Mouse (Mus musculus) MEL (cell line): ENCODE results near the gene Calhm2. TPM values are rescaled to one million over a fixed set of nuclear protein-coding genes. Genes with fewer than 3 reads are reported as not detected.
A peak's percentile ranks its signal among the peaks of the same experiment; 100 is the strongest.

Experiments used
- DNase-seq: peaks from one replicate; pipeline ENCODE4 v3.0.0; 2011; ENCODE audit warnings: low read depth, low spot score
- H3K27ac ChIP-seq: 2 replicates; pipeline ENCODE4 v1.5.1; 2012; ENCODE audit warnings: low read depth, mild to moderate bottlenecking, control low read depth, low read length, moderate library complexity; ENCODE audit not compliant: control insufficient read depth
- H3K27me3 ChIP-seq, 2 experiments: fragments of 150-350 bp in 1 of 2; sonication (generic) in 1 of 2; 2 replicates each; pipeline ENCODE4 v1.6.1; 2012; ENCODE audit warnings: low read length in 2 of 2, mild to moderate bottlenecking in 2 of 2, improper control_type of control experiment in 1 of 2, moderate library complexity in 1 of 2; ENCODE audit not compliant: insufficient read depth in 2 of 2, control insufficient read depth in 1 of 2
- H3K36me3 ChIP-seq, 2 experiments: 2 replicates each; pipeline ENCODE4 v1.6.1; 2012 to 2014; ENCODE audit warnings: low read length in 2 of 2, improper control_type of control experiment in 1 of 2, inconsistent platforms in 1 of 2, mild to moderate bottlenecking in 1 of 2; ENCODE audit not compliant: insufficient read depth in 2 of 2, control insufficient read depth in 1 of 2
- H3K4me1 ChIP-seq, 2 experiments: fragments of 150-350 bp in 1 of 2; sonication (generic) in 1 of 2; 2 replicates each; pipeline ENCODE4 v1.6.1; 2012; ENCODE audit warnings: low read length in 2 of 2, improper control_type of control experiment in 1 of 2, mild to moderate bottlenecking in 1 of 2; ENCODE audit not compliant: insufficient read depth in 2 of 2, control insufficient read depth in 1 of 2
- H3K4me3 ChIP-seq, 2 experiments: fragments of 150-350 bp in 1 of 2; sonication (generic) in 1 of 2; 2 replicates each; pipeline ENCODE4 v1.5.1; 2012; ENCODE audit warnings: low read depth in 2 of 2, low read length in 2 of 2, mild to moderate bottlenecking in 2 of 2, moderate library complexity in 2 of 2, control low read depth in 1 of 2, improper control_type of control experiment in 1 of 2; ENCODE audit not compliant: control insufficient read depth in 1 of 2, insufficient read depth in 1 of 2
- H3K79me2 ChIP-seq: 2 replicates; pipeline ENCODE4 v1.6.1; 2012; ENCODE audit warnings: mild to moderate bottlenecking, low read length, moderate library complexity; ENCODE audit not compliant: control insufficient read depth, poor library complexity, insufficient read depth
- H3K9ac ChIP-seq: 2 replicates; pipeline ENCODE4 v1.6.1; 2012; ENCODE audit warnings: low read depth, mild to moderate bottlenecking, control low read depth, low read length, moderate library complexity; ENCODE audit not compliant: control insufficient read depth, poor library complexity, severe bottlenecking
- H3K9me3 ChIP-seq: fragments of 150-350 bp; sonication (generic); replicated peaks from 2 replicates; pipeline ENCODE4 v1.6.1; 2012; ENCODE audit warnings: mild to moderate bottlenecking, low read length, improper control_type of control experiment, moderate library complexity; ENCODE audit not compliant: insufficient read depth
- BHLHE40 ChIP-seq: IDR thresholded peaks from 2 replicates; pipeline ENCODE4 v1.6.1; 2012; ENCODE audit warnings: low read depth, mild to moderate bottlenecking, inconsistent platforms, low read length, improper control_type of control experiment, borderline replicate concordance
- CHD1 ChIP-seq: IDR thresholded peaks from 2 replicates; pipeline ENCODE4 v1.6.1; 2012; ENCODE audit warnings: low read depth, mild to moderate bottlenecking, inconsistent platforms, low read length, improper control_type of control experiment
- CHD2 ChIP-seq: IDR thresholded peaks from 2 replicates; pipeline ENCODE4 v1.6.1; 2011; ENCODE audit warnings: low read length, improper control_type of control experiment
- CTCF ChIP-seq, 3 experiments: IDR thresholded peaks in 2 of 3; conservative IDR thresholded peaks in 1 of 3; 2 replicates each; pipeline ENCODE4 v1.5.1; 2011 to 2012; ENCODE audit warnings: low read length in 3 of 3, low read depth in 2 of 3, mild to moderate bottlenecking in 2 of 3, improper control_type of control experiment in 1 of 3, inconsistent platforms in 1 of 3, mixed read lengths in 1 of 3, moderate library complexity in 1 of 3; ENCODE audit not compliant: control insufficient read depth in 1 of 3, insufficient read depth in 1 of 3, poor library complexity in 1 of 3, severe bottlenecking in 1 of 3
- E2F4 ChIP-seq: IDR thresholded peaks from 2 replicates; pipeline ENCODE4 v1.6.1; 2011; ENCODE audit warnings: low read depth, low read length, improper control_type of control experiment, borderline replicate concordance
- ELF1 ChIP-seq: IDR thresholded peaks from 2 replicates; pipeline ENCODE4 v1.6.1; 2014; ENCODE audit warnings: low read depth, mild to moderate bottlenecking, inconsistent platforms, low read length, improper control_type of control experiment, moderate library complexity
- EP300 ChIP-seq, 2 experiments: IDR thresholded peaks; 2 replicates each; pipeline ENCODE4 v1.6.1; 2011; ENCODE audit warnings: improper control_type of control experiment in 2 of 2, low read length in 2 of 2, low read depth in 1 of 2, mild to moderate bottlenecking in 1 of 2
- GABPA ChIP-seq: IDR thresholded peaks from 2 replicates; pipeline ENCODE4 v1.6.1; 2012; ENCODE audit warnings: low read depth, mild to moderate bottlenecking, inconsistent platforms, low read length, improper control_type of control experiment, moderate library complexity
- GATA1 ChIP-seq: IDR thresholded peaks from 2 replicates; pipeline ENCODE4 v1.6.1; 2011; ENCODE audit warnings: low read depth, low read length, improper control_type of control experiment
- HCFC1 ChIP-seq: IDR thresholded peaks from 2 replicates; pipeline ENCODE4 v1.6.1; 2012; ENCODE audit warnings: low read depth, mild to moderate bottlenecking, inconsistent platforms, low read length, improper control_type of control experiment, moderate library complexity
- KAT2A ChIP-seq: conservative IDR thresholded peaks from 2 replicates; pipeline ENCODE4 v1.6.1; 2012; ENCODE audit warnings: low read depth, low read length, improper control_type of control experiment, inconsistent platforms
- MAX ChIP-seq: IDR thresholded peaks from 2 replicates; pipeline ENCODE4 v1.6.1; 2011; ENCODE audit warnings: low read length, improper control_type of control experiment
- MXI1 ChIP-seq: IDR thresholded peaks from 2 replicates; pipeline ENCODE4 v1.6.1; 2011; ENCODE audit warnings: mild to moderate bottlenecking, low read depth, low read length, improper control_type of control experiment
- MYB ChIP-seq: IDR thresholded peaks from 2 replicates; pipeline ENCODE4 v1.6.1; 2011; ENCODE audit warnings: mild to moderate bottlenecking, low read depth, low read length, improper control_type of control experiment
- NRF1 ChIP-seq: IDR thresholded peaks from 2 replicates; pipeline ENCODE4 v1.6.1; 2014; ENCODE audit warnings: low read depth, mild to moderate bottlenecking, inconsistent platforms, low read length, improper control_type of control experiment, moderate library complexity; ENCODE audit not compliant: poor library complexity, insufficient read depth, severe bottlenecking
- POLR2A ChIP-seq, 2 experiments: IDR thresholded peaks; 2 replicates each; pipeline ENCODE4 v1.6.1; 2011 to 2012; ENCODE audit warnings: low read length in 2 of 2, mild to moderate bottlenecking in 2 of 2, control low read depth in 1 of 2, improper control_type of control experiment in 1 of 2, low read depth in 1 of 2, moderate library complexity in 1 of 2; ENCODE audit not compliant: control insufficient read depth in 1 of 2, insufficient read depth in 1 of 2, poor library complexity in 1 of 2
- POLR2AphosphoS2 ChIP-seq: IDR thresholded peaks from 2 replicates; pipeline ENCODE4 v1.6.1; 2011; ENCODE audit warnings: low read length, improper control_type of control experiment
- RAD21 ChIP-seq: IDR thresholded peaks from 2 replicates; pipeline ENCODE4 v1.6.1; 2011; ENCODE audit warnings: mild to moderate bottlenecking, low read depth, low read length, improper control_type of control experiment
- SIN3A ChIP-seq: IDR thresholded peaks from 2 replicates; pipeline ENCODE4 v1.6.1; 2012; ENCODE audit warnings: low read length, improper control_type of control experiment, inconsistent platforms
- TBP ChIP-seq: IDR thresholded peaks from 2 replicates; pipeline ENCODE4 v1.8.0; 2011; ENCODE audit warnings: low read depth, low read length, improper control_type of control experiment
- TCF12 ChIP-seq: IDR thresholded peaks from 2 replicates; pipeline ENCODE4 v1.6.1; 2014; ENCODE audit warnings: low read depth, mild to moderate bottlenecking, inconsistent platforms, low read length, improper control_type of control experiment, moderate library complexity
- UBTF ChIP-seq: IDR thresholded peaks from 2 replicates; pipeline ENCODE4 v1.6.1; 2012; ENCODE audit warnings: low read depth, mild to moderate bottlenecking, inconsistent platforms, low read length, improper control_type of control experiment, moderate library complexity, borderline replicate concordance; ENCODE audit not compliant: insufficient read depth
- USF1 ChIP-seq: IDR thresholded peaks from 2 replicates; pipeline ENCODE4 v1.6.1; 2014; ENCODE audit warnings: low read depth, mild to moderate bottlenecking, inconsistent platforms, low read length, improper control_type of control experiment, moderate library complexity
- USF2 ChIP-seq, 2 experiments: IDR thresholded peaks; 2 replicates each; pipeline ENCODE4 v1.6.1; 2011 to 2012; ENCODE audit warnings: improper control_type of control experiment in 2 of 2, low read length in 2 of 2, borderline replicate concordance in 1 of 2, inconsistent platforms in 1 of 2, low read depth in 1 of 2, mild to moderate bottlenecking in 1 of 2; ENCODE audit not compliant: insufficient read depth in 1 of 2
- ZMIZ1 ChIP-seq: IDR thresholded peaks from 2 replicates; pipeline ENCODE4 v1.6.1; 2012; ENCODE audit warnings: low read depth, mild to moderate bottlenecking, inconsistent platforms, low read length, improper control_type of control experiment, moderate library complexity
- ZNF384 ChIP-seq: IDR thresholded peaks from 2 replicates; pipeline ENCODE4 v1.6.1; 2012; ENCODE audit warnings: low read depth, mild to moderate bottlenecking, inconsistent platforms, low read length, improper control_type of control experiment
- polyA plus RNA-seq, 2 experiments: library from polyadenylated mRNA; stranded (reverse) in 1 of 2; unstranded in 1 of 2; fragments of >175 nt in 1 of 2; fragments of >200 nt in 1 of 2; gene quantifications; 2 replicates each; pipeline versions ENCODE4 v1.2.1 to v1.2.4; 2012; ENCODE audit warnings: low replicate concordance in 2 of 2, low read depth in 1 of 2; ENCODE audit not compliant: insufficient read length in 2 of 2, insufficient read depth in 1 of 2, missing spikeins in 1 of 2
- total RNA-seq: library from RNA; depleted of rRNA; stranded (reverse); fragments of 300-350 nt; gene quantifications from 2 replicates; pipeline ENCODE4 v1.2.3, GENCODE M21; 2012

The Calhm2 gene
- total and polyA plus RNA-seq, 3 experiments: 11.1 to 11.2 TPM; not detected in 1

DNA sequence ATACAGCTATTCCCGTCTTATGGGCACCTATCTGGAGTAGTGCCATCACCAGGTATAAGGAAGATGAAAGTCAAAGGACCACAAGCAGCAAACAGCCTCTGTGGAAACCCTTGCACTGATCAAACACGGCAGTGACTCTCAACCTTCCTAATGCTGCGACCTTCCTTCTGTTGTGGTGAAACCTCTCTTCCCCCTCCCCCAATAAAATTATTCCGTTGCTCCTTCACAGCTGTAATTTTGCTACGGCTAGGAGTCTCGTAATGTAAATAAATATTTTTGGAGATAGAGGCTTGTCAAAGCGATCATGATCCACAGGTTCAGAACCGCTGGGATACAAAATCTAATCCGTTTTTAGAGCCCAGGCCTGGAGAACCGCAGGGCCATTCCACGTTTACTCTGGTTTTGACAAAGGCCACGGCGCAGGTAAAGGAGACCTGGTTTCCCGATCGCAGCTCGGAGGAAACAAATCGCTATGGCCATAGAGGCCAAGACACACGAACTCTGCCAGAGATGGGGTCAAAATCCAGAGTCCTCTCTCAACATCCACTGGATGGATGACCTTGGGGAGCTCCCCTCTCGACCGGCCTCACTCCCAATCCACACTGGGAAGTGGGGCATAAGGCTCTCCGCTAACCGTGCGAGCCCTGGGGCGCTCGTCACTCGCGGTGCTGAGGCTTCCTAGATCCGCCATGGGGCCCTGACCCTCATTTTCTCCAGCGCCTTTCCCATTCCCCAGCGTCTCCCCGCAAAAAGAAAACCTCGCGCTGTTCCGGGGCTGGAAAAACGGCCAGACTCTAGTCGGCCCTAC is 48.2 kb downstream of the Calhm2 start:
- peaks cover 70% of the 10 kb centered on the region for H3K79me2 ChIP-seq
- H3K4me3 ChIP-seq: peak overlapping the region; percentile 75 to 89
- no peaks in the 10 kb centered on the region for H3K27me3 ChIP-seq
- H3K4me1 ChIP-seq: peaks cover 10 to 18% of the 10 kb centered on the region in 2 experiments
- H3K36me3 ChIP-seq: peaks cover 31 to 38% of the 10 kb centered on the region in 2 experiments
- DNase-seq: peak; percentile 61
- H3K9me3 ChIP-seq: no peaks in the 10 kb centered on the region
- TF ChIP-seq USF2 (IDR thresholded peaks at IDR 0.05; ENCODE audit: borderline replicate concordance in 1 of 2, insufficient read depth in 1 of 2, low read depth in 1 of 2, low read length in 2 of 2): no peak
- TF ChIP-seq ZNF384: no peak
- peak; percentile 65 for TF ChIP-seq SIN3A
- TF ChIP-seq MYB: no peak
- TF ChIP-seq CTCF (IDR thresholded peaks at IDR 0.05 in 2 of 3, conservative IDR thresholded peaks at IDR 0.05 in 1 of 3; ENCODE audit: control insufficient read depth in 1 of 3, insufficient read depth in 1 of 3, low read depth in 2 of 3, low read length in 3 of 3, poor library complexity in 1 of 3, severe bottlenecking in 1 of 3): no peak
- TF ChIP-seq TCF12: 0 out of 2 replicates have a peak, but pooled peaks have one; percentile 16
- TF ChIP-seq E2F4: no peak
- TF ChIP-seq KAT2A: peak; percentile 37; the same call in 1 of the 2 replicates
- no peak for TF ChIP-seq NRF1
- no peak for TF ChIP-seq MAX
- 0 out of 2 replicates have a peak, but pooled peaks have one; percentile 17 for TF ChIP-seq ELF1
- no peak for TF ChIP-seq USF1
- TF ChIP-seq TBP: no peak
- TF ChIP-seq RAD21: no peak
- no peak for TF ChIP-seq MXI1
- TF ChIP-seq CHD1: peak; percentile 63; the same call in 1 of the 2 replicates
- peak; percentile 1; the same call in 1 of the 2 replicates for TF ChIP-seq ZMIZ1
- peak; percentile 24; the same call in 1 of the 2 replicates for TF ChIP-seq HCFC1
- TF ChIP-seq EP300 (IDR thresholded peaks at IDR 0.05; ENCODE audit: low read depth in 1 of 2, low read length in 2 of 2): no peak; a peak in 2 of 4 replicates
- 0 out of 2 replicates have a peak, but pooled peaks have one; percentile 29 for TF ChIP-seq UBTF
- TF ChIP-seq POLR2AphosphoS2: no peak
- no peak for TF ChIP-seq GABPA
- no peak for TF ChIP-seq POLR2A (IDR thresholded peaks at IDR 0.05; ENCODE audit: control insufficient read depth in 1 of 2, insufficient read depth in 1 of 2, low read depth in 1 of 2, low read length in 2 of 2, poor library complexity in 1 of 2)
- no peak; the same call in 1 of the 2 replicates for TF ChIP-seq BHLHE40
- no peak for TF ChIP-seq CHD2
- no peak for TF ChIP-seq GATA1
- H3K27ac ChIP-seq: peak overlapping the region; percentile 66
- peak overlapping the region; percentile 86 for H3K9ac ChIP-seq
